Mouse (Mus musculus): Measurements from ENCODE around the gene Tex29.
"Not testable (repeated sequence)": the region's sequence is repeated elsewhere in the genome, so short reads cannot be mapped to it uniquely, and the experiment has no call there.

Gene Tex29

DNA sequence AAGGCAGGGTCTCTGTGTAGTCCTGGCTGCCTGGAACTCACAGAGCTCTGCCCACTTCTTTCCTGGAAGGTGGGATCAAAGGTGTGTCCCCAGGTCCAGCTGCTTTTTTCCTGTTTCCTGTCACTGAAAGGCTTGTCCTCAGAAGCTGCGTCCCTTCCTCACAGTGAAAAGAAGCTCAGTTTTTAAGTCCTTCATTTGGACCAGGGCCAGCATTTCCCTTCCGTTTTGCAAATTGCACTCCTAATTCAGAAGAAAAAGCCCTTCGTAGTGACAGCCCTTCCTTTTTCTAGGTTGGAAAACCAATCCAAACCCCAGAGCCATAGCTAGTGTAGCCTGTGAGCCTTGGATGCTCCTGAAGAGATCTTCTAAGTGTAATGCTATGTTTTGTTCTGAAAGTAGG, 13.0 kb upstream of the Tex29 start:
- in situ Hi-C loops (cut with MboI; ENCODE audit: low pct_unique_long_range_greater_than_20kb in 1 of 2, low sequenced_read_pairs in 2 of 2, unreplicated experiment in 1 of 2), result no loop called here

DNA sequence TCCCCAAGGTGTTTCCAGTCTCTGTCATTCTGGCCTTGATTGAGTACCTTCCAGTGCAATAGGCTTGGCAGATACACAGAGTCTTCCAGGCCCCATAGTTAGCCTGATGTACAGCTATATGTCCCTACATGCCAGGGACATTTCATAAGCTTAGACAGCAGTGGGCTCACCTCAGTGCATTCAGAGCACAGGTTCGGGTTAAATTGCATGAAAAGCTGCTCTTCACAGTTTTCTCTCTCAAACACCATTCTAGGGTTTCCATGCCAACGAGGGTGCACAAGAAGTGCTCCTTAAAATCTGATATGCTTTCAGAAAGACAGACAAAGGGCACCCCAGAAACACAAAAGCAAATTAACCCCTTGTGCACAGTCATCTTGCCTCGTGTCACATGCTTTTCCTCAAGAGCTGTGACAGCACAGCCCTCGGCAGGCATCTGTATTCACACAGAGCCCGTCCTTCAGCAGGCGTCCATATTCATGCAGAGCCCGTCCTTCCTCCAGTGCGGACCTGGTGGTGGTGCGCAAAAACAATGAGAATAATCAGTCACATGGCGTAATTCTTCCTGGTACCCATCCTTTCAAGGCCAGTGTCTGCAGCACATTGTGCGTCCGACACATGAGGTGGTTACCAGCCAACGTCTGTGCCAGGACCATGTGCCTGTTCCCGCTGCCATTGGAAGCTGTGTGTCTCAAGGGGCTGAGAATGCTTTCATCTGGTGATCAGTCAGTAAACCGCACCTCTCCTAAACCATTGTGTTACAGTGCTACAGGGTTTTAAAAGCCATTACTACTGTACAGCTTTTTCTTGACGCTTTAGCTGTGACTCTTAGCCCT, 9.8 kb upstream of the Tex29 start:
- in situ Hi-C loops (cut with MboI; ENCODE audit: low pct_unique_long_range_greater_than_20kb in 1 of 2, low sequenced_read_pairs in 2 of 2, unreplicated experiment in 1 of 2), result no loop called here

DNA sequence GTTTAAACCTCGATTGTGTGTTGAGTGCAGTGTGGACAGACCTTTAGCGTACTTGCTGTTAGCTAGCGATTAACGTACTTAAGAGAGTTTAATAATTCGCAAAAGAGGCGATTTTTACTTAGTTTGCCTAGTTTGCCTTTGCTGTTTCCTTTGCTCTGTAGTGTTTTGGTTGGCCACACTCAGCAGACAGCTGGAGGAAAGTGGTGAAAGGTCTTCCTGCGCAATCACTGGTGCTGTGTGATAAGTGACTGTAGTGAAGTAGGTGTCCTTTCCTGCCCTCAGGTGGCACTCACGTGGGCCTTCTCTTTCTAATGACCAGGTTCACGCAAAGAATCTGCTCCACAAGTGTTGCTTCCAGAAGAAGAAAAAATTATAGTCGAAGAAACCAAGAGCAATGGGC, 9.1 kb upstream of the Tex29 start:
- in situ Hi-C loops (cut with MboI; ENCODE audit: low pct_unique_long_range_greater_than_20kb in 1 of 2, low sequenced_read_pairs in 2 of 2, unreplicated experiment in 1 of 2), result no loop called here

DNA sequence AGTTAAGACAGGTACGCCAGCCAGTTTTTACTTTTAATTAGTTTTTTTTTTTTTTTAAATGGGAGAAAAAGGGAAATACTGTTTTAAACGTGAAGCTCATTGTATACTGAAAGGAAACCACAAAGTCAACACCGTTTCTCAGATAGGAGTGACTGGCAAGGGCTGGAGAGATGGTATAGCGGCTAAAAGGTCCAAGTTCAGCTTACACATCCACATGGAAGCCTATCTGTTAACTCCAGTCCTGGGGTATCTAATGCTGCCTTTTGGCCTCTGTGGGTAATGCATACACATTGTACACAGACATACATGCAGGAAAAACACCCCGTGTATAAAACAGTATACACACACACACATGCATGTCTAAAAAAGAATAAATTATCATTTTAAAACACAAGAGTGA, 8.3 kb upstream of the Tex29 start:
- in situ Hi-C loops (cut with MboI; ENCODE audit: low pct_unique_long_range_greater_than_20kb in 1 of 2, low sequenced_read_pairs in 2 of 2, unreplicated experiment in 1 of 2), result no loop called here

DNA sequence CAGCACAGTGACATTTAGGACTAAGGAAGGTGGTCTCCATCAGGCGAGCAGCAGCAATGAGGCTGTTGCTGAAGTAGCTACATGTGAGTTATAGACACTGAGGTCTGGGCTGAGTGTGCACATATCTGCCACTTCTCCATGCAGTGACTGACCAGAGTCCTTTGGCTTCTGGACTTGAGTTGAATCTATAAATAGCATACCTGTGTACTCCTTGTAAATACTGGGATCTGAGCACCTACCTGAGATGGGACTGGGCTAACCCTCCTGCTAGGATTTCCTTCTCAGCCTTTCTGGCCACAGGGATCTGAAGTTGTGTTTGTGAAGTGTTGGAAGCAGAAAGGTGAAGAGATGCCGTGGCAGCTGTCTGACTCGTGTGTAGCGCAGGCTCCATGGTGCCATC, 7.1 kb upstream of the Tex29 start:
- in situ Hi-C loops (cut with MboI; ENCODE audit: low pct_unique_long_range_greater_than_20kb in 1 of 2, low sequenced_read_pairs in 2 of 2, unreplicated experiment in 1 of 2), result no loop called here

DNA sequence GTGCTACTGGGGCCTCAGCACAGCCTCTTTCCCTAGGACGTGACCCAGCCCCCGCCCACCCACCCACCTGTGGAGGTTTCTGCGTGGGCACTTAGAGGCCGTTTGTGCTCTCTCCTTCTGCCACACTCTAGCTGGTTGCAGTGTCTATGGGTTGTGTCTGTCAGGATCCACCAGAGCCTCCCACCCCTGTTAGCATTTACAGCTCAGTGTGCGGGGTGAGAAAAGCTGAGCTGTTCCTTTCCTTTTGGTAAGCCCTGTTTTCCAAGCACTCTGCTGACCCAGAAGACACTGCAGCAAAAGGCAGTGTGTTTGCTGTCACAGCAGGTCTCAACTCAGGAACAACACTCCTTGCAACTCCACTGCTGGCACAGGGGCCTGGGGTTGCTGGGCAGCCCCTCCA, 6.1 kb upstream of the Tex29 start:
- in situ Hi-C loops (cut with MboI; ENCODE audit: low pct_unique_long_range_greater_than_20kb in 1 of 2, low sequenced_read_pairs in 2 of 2, unreplicated experiment in 1 of 2), result no loop called here

DNA sequence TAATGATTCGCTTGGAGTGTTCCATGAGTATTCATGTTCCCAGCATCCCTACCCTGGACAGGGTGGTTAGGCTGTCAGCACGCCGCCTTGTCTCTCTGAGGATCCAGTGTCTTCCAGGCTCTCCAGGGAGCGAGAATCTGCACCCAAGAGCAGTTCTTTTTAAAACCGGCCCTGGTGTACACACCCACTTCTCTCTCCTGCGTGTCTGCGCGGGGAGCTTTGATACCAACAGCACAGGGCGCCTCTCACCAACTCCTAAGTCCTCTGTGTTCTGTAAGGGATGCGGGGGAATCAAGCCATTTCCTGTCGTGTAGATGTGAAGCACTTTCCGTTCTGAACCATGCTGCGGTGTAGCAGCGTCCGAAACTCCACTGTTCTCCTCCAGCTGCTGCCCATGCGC, 5.6 kb upstream of the Tex29 start:
- in situ Hi-C loops (cut with MboI; ENCODE audit: low pct_unique_long_range_greater_than_20kb in 1 of 2, low sequenced_read_pairs in 2 of 2, unreplicated experiment in 1 of 2), result no loop called here

DNA sequence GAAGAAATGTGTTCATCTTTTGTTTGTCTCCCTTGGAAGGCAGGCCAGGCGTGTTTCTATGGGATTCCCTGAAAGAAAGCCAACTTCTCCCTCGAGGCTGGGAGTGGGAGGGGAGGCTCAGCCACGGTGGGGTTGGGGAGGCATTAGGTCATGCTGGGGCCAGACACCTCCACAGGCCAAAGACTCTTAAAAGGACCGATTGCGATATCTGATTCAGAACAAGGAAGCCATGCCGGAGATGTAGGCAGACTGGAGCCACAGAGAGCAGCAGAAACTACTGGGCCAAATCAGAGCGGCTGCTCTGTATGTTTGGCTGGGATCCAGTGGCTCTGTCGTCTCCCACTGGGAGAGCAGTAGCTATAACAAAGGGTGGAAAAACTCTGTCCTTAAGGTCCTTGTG, 1.3 kb downstream of the Tex29 start:
- in situ Hi-C loops (cut with MboI; ENCODE audit: low pct_unique_long_range_greater_than_20kb in 1 of 2, low sequenced_read_pairs in 2 of 2, unreplicated experiment in 1 of 2), result no loop called here

DNA sequence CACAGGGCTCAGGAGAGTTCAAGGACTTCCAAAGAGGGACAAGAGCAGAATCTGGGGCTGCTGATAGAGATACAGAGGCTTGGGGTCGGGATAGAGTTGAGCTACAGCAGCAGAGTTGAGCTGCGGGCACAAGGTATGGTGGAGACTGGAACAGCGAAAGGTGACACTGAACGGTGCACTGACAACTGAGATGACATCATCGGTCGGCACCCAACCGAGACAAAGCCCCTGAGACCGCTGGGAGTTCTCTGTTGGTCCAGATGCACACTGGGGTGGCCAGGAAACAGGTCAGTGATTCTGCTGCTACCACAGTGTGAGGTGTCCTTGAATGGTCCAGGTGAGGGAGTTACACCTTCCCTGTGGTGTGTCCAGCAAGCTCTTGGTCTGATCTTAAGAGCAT, 2.5 kb downstream of the Tex29 start:
- in situ Hi-C loops (cut with MboI; ENCODE audit: low pct_unique_long_range_greater_than_20kb in 1 of 2, low sequenced_read_pairs in 2 of 2, unreplicated experiment in 1 of 2), result no loop called here

DNA sequence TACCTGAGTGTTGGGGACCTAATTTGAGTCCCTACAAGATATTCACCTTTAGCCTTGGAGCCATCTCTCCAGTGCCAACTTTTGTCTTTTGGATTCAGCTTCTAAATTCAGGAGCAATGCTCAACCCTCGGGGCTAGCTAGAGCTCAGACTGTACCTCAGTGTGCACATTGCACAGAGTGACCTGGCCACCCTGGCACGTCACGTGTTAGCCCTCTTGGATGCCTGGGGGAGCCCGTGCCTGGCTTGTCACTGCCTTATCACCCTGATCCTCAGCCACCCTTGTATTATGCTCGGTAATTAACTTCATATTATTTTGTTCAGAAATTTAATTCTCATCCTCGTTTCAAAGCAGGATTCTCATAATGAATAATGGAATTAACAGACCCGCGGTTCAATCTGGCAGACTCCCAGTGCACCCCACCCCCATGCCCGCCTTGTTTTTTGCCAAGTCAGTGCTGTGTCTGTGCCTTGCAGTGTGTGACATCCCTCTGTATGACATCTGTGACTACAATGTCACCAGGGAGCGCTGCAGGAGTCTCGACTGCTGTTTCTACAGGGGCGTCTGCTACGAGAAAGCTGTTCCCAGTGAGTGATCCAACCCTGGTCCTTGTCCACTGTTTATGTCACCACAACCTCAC, 3.5 kb downstream of the Tex29 start:
- in situ Hi-C loops (cut with MboI; ENCODE audit: low pct_unique_long_range_greater_than_20kb in 1 of 2, low sequenced_read_pairs in 2 of 2, unreplicated experiment in 1 of 2), result no loop called here

DNA sequence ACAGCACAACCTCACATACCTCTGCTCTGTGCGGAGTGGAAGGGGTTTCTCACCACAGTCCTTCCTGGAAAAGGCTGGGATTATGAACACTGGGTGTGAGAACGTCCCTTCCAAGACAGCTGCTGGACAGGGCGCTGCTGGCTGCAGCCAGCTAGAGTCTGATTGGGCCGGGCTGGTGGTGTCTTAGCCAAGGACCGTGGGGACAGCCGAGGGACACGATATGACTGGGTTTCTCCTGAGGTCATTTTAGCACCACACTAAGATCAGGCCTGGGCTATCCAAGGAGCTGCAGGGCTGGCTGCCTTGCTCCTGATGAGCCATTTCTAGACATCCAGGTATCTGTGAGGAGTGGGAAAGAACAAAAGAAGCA, 4.0 kb downstream of the Tex29 start:
- in situ Hi-C loops (cut with MboI; ENCODE audit: low pct_unique_long_range_greater_than_20kb in 1 of 2, low sequenced_read_pairs in 2 of 2, unreplicated experiment in 1 of 2), result no loop called here

DNA sequence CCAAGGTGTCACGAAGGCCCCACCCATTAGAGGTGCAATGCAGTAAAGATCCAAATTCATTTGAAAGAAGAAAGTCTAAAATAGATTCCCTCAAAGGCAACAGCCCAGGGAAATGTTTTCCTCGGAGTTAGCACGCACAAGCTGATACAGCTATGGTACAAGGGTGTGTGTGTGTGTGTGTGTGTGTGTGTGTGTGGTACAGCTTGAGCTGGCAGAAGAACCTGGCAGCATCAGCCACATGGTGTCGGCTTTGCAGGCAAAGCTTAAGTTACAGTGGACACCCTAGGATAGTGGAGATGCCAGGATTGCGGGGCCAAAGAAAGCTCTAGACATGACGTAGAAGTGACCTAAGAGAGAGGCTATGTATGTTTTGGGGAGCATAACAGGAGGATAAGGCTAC, 6.5 kb downstream of the Tex29 start:
- in situ Hi-C loops (cut with MboI; ENCODE audit: low pct_unique_long_range_greater_than_20kb in 1 of 2, low sequenced_read_pairs in 2 of 2, unreplicated experiment in 1 of 2), result no loop called here

DNA sequence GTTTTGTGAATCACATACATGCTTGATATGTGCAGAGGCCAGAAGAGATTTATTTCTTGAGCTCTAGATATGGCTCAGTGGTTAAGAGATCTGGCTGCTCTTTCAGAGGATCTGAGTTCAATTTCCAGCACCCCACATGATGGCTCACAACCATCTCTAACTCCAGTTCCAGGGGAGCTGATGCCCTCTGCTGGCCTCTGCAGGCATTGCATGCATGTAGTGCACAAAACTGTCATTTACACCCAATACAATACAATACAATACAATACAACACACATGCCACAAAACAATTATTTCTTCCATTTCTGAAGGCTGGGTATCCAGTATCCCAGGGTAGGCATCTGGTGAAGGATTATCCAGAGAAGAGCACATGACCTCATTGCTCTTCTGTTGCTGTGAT, 27.6 kb downstream of the Tex29 start:
- in situ Hi-C loops (cut with MboI; ENCODE audit: low pct_unique_long_range_greater_than_20kb in 1 of 2, low sequenced_read_pairs in 2 of 2, unreplicated experiment in 1 of 2), result no loop called here

DNA sequence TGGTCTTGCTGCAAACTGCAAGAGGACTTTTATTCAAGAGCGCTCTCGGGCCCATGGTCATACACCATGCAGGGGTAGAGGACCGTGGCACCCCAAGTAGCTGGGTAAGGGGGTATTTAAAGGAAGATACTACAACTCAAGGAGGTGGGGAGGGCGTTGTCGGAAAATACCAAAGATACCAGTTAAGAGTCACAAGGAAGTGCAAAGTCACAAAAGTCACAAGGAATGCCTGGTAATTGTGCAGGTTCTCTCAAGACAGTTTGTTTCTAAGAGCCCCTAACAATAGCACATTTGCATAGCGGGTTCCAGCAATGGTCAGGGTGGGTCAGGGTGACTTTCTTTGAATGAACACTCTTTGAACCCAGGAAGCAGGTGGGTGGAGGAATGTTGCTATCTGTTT, 34.0 kb downstream of the Tex29 start:
- in situ Hi-C loops (cut with MboI; ENCODE audit: low pct_unique_long_range_greater_than_20kb in 1 of 2, low sequenced_read_pairs in 2 of 2, unreplicated experiment in 1 of 2), result not testable (repeated sequence)

DNA sequence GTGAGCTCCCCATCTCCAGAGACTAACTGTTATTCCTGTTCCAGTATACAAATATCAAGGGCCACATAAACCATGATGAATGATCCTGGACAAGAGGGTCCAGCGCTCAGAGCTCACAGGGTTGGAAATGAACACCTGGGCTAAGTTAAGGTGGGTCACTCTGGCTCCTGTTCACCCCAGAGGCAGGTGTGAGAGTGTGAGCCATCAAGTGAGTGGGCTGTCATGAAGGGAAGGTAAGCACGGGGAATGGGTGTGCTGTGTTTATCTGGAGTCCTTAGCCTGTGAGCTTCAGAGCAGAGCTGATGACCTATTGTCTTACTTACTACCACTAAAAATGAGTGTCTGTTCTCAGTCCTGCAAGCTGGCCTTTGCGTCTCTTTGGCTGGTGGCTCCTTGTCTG, 44.4 kb downstream of the Tex29 start:
- in situ Hi-C loops (cut with MboI; ENCODE audit: low pct_unique_long_range_greater_than_20kb in 1 of 2, low sequenced_read_pairs in 2 of 2, unreplicated experiment in 1 of 2), result no loop called here

DNA sequence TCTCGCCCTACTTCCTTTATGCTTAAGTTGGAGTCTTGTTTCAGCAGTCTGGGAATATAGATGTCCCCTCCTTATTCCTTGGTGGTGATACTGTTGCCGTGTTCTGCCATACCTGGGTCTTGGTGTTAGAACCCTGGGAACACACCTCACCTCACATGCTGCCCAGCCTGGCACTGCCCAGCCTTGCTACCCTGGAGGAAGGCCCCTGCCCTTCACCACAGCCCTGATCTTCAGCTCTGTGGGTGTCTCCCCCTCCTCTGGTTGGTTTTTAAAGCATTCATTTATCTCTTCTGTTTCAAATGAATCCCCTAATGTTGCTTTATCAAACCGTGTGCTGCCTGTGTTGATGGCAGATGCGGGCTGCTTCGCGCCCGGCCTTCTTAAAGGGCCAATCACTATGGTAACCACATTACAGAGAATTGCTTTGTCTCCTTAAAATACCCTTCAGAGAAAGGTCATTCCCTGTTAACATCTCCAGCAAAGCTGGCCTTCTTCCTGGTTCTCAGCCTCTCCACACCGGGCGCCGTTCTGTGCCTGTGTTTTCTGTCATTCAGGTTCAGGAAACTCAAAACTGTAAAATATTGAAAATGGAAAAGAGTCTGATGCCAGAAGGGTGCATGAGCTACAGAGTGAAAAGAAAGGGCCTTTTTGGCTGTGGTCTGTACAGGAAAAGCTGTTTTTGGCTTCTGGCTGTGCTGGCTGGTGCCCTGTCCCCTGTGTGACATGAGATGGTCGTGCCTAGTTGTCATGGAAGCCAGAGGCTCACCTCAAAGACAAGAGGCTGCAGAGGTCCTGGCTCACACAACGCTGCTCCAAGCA, 45.8 kb downstream of the Tex29 start:
- in situ Hi-C loops (cut with MboI; ENCODE audit: low pct_unique_long_range_greater_than_20kb in 1 of 2, low sequenced_read_pairs in 2 of 2, unreplicated experiment in 1 of 2), result no loop called here

DNA sequence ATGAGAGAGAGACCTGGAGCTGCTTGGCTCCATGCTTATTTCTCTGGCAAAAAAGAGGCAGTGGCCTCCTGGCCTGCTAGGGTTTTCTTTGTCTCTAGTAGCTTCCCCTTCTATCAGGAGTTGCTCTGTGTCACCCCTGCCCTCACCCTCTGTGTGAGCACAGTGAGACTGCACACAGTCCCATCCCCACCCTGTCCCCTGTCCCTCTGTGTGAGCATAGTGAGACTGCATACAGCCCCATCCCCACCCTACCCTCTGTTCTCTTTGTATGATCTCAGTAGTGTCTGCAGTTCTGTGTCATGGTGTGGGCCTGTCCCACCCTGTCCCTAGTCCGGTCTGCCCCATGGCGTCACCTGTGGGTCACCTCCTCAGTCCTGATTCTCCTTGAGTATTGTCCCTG, 46.5 kb downstream of the Tex29 start:
- in situ Hi-C loops (cut with MboI; ENCODE audit: low pct_unique_long_range_greater_than_20kb in 1 of 2, low sequenced_read_pairs in 2 of 2, unreplicated experiment in 1 of 2), result no loop called here

DNA sequence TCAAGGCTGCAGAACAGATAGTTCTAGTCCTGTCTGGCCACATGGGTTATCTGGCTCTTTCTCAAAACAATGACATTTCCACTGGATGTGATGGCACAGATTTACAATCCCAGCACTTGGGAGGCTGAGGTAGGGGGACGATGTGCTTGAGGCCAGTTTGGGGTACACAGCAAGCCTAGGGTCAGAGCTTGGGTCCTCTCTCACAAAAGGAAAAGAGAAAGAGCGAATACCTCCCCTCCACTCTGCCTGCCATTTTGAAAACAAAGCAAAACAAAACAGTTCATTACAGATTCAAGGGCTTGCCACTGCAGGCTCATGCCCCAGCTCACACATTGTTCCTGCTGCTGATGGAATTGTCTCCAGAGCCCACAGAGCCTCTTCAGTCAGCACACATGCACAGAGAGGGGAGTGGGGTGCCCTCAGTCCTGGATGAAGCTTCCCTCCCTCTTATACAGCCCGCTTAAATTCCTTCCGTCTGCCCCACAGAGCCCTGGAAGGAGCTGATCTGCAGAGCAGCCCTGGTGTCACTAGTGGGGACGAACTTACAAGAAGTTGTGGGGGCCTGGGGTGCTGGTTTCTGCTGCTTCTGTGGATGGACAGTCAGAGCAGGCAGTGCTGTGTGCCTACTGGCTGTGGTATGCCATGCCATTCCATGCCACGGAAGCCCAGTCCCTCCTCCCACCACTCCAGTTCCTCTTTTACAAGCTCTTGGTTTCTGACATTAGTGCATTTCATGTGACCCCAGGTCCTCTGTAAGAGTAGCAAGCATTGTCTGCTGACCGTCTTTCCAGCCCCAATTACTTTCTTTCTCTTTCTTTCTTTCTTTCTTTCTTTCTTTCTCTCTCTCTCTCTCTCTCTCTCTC, 49.1 kb downstream of the Tex29 start:
- in situ Hi-C loops (cut with MboI; ENCODE audit: low pct_unique_long_range_greater_than_20kb in 1 of 2, low sequenced_read_pairs in 2 of 2, unreplicated experiment in 1 of 2), result no loop called here

DNA sequence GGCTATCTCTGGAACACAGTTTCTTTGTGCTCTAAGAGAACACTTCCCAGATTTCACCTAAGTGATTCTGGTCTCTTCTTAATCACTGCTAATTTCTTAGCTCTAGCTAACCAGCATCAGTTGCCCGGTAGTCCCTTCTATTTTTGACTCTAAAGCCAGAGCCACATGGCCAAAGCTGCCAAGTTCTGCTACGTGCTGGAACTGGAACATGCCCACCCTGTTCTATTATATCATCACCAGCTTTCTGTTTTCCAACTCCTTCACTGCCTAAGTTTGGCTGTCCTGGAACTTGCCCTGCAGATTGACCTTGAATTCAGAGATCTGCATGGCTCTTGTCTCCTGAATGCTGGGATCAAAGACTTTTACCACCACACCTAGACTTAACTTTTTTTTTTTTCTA, 52.5 kb downstream of the Tex29 start:
- in situ Hi-C loops (cut with MboI; ENCODE audit: low pct_unique_long_range_greater_than_20kb in 1 of 2, low sequenced_read_pairs in 2 of 2, unreplicated experiment in 1 of 2), result no loop called here

Measured in mouse embryonic stem cell (cell line).